Mouse (Mus musculus): ENCODE measurements around the gene Pold1. TPM values are rescaled to one million over a fixed set of nuclear protein-coding genes. Genes with fewer than 3 reads are reported as not detected.
A peak's percentile ranks its signal among the peaks of the same experiment; 100 is the strongest.

Pold1 gene
- polyA plus RNA-seq, 1 experiment from 2014 or later = 74.7 TPM

DNA sequence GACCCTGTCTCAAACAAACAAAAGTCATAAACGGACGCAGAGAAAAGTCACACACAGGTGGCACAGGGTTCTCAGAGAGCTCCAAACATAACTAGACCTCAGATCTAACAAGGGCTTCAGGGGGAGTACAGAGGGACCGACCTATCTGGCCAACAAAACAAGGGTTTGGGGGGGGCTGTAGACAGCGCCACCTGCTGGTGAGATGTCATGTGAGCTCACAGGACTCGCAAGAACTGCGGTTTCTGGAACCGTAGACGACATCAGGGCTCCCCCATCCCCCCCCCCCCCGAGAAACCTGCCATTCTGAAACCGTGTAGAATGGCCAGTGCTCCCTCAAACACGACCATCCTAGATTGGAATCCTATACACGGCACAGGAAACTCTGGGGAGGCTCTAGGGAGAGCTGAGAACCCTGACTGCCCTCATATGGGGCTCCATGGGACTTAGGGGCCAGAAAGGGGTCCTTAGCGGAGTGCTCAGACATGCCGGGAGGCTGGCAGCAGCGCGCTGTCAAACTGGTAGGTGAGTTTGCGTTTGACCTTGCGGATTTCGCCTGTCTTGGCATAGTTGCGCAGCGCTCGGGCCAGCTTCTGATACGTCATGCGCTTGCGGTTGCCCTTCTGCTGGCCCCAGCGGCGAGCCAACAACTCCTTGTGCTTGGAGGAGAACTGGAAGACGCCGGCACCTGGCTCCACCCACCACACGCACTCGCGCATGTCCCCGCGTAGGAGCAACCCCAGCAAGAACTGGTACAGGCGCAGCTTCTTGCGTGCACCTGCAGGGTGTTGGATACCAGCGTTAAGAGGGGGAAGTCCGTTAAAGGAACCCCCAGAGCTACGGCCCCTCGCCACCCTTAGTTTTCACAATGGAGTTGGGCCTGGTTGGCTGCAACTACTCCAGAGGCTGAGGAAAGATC, 20.9 kb downstream of the Pold1 start:
- H3K4me3 ChIP-seq (ENCODE audit: low read depth, low read length) = peak overlapping the region; percentile 34
- H3K36me3 ChIP-seq (ENCODE audit: control insufficient read depth, insufficient read depth, low read length) = 0 out of 2 replicates have a peak, but pooled peaks cover 1% of the 10 kb centered on the region
- 0 out of 2 replicates have a peak overlapping the region, but pooled peaks have one; percentile 20 for H3K9ac ChIP-seq (ENCODE audit: low read length)
- H3K27me3 ChIP-seq (replicated peaks; ENCODE audit: control insufficient read depth, insufficient read depth, low read length) = peaks cover 37% of the 10 kb centered on the region
- DNase-seq (ENCODE audit: low spot score) (peak; percentile 85), ATAC-seq (replicated peaks; ENCODE audit: low FRiP score, low TSS enrichment, low read depth) (peak; percentile 30; the same call in 1 of the 2 replicates)
- H3K9me3 ChIP-seq (ENCODE audit: control insufficient read depth, low read length) = no peaks in the 10 kb centered on the region
- H3K27ac ChIP-seq (ENCODE audit: low read depth) = no peak overlapping the region
- 0 out of 2 replicates have a peak, but pooled peaks cover 3% of the 10 kb centered on the region for H3K4me1 ChIP-seq (replicated peaks; ENCODE audit: control insufficient read depth, insufficient read depth, low read length)
- H3K4me2 ChIP-seq (ENCODE audit: low read length) = peak overlapping the region; percentile 64
- WGBS = 7% methylated on average over 40 of the region's 40 CpGs

DNA sequence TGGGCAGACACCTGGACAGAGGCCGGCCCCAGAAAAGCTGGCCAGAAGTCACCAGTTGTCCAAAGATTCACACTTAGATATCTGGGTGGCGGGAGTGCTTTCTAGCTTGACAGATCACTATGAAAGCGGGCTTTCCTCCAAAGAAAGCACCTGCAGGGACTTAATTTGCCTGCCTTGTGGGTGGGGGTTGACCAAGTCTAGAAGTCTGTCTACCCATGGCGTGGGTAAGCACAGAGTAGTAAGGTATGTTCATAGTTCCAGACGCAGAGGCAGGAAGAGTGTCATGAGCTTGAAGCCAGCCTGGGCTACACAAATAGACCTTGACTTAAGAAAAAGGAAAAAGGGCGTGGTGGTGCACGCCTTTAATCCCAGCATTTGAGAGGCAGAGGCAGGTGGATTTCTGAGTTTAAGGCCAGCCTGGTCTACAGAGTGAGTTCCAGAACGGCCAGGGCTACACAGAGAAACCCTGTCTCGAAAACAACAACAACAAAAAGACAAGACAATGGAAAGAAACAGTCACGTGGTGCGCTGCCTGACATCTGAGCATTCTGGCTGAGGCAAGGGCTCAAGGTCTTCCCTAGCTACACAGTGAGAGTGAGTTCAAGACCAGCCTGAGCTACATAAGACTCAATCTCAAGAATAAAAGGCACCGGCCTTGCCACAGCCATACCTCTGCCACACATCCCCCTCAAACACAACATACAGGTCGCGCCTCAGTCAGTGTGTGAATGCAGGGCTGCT, 22.1 kb downstream of the Pold1 start:
- 0 out of 2 replicates have a peak, but pooled peaks cover 3% of the 10 kb centered on the region for H3K4me1 ChIP-seq (replicated peaks; ENCODE audit: control insufficient read depth, insufficient read depth, low read length)
- no peak overlapping the region for H3K4me2 ChIP-seq (ENCODE audit: low read length)
- no peak overlapping the region for H3K4me3 ChIP-seq (ENCODE audit: low read depth, low read length)
- no peaks in the 10 kb centered on the region for H3K36me3 ChIP-seq (ENCODE audit: control insufficient read depth, insufficient read depth, low read length)
- H3K27me3 ChIP-seq (replicated peaks; ENCODE audit: control insufficient read depth, insufficient read depth, low read length) = peaks cover 49% of the 10 kb centered on the region
- no peak overlapping the region for H3K27ac ChIP-seq (ENCODE audit: low read depth)
- ATAC-seq (replicated peaks; ENCODE audit: low FRiP score, low TSS enrichment, low read depth) = no peak
- no peak overlapping the region for H3K9ac ChIP-seq (ENCODE audit: low read length)
- DNase-seq (ENCODE audit: low spot score) = no peak
- WGBS = 87% methylated on average over 14 of the region's 14 CpGs
- H3K9me3 ChIP-seq (ENCODE audit: control insufficient read depth, low read length) = no peaks in the 10 kb centered on the region

DNA sequence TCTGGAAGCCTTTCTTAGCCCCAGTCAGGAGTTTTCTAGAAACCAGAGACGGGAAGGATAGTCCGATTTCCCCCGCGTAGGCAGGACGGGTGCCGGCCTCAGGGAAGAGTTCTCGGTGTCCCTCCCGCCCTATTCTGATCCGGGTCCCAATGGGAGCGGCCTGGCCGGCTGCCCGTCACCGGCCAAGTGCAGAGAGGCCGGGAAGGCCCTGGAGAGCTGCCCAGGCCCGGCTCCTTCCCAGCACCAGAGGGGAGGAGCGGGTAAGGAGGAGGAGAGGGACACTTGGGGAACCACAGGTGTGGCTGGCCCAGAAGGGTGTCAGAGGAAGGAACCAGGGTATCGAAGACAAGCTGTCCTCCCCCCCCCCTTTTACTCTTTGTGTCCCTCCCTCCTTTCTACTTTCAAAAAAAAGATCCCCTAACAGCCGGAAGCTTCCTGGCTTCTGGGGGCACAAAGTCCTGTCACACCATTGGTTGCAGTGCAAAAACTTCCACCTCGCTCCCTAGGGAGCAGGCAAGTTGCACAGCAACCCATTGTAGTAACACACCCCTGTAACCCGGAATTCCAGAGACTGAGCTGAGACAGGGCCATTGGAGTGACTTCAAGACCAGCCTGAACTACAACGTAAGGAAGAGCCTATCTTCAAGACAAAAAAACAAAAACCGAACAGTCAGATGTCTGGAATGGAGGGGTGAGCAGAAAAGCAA, 23.4 kb downstream of the Pold1 start:
- no peak for ATAC-seq (replicated peaks; ENCODE audit: low FRiP score, low TSS enrichment, low read depth)
- Histone ChIP-seq H3K4me2 (ENCODE audit: low read length) (peak overlapping the region; percentile 25; the same call in 1 of the 2 replicates), H3K36me3 (ENCODE audit: control insufficient read depth, insufficient read depth, low read length) (no peaks in the 10 kb centered on the region), H3K27ac (ENCODE audit: low read depth) (no peak overlapping the region), H3K9ac (ENCODE audit: low read length) (no peak overlapping the region), H3K27me3 (replicated peaks; ENCODE audit: control insufficient read depth, insufficient read depth, low read length) (peaks cover 57% of the 10 kb centered on the region), H3K4me3 (ENCODE audit: low read depth, low read length) (no peak overlapping the region), H3K9me3 (ENCODE audit: control insufficient read depth, low read length) (no peaks in the 10 kb centered on the region), H3K4me1 (replicated peaks; ENCODE audit: control insufficient read depth, insufficient read depth, low read length) (0 out of 2 replicates have a peak, but pooled peaks cover 3% of the 10 kb centered on the region)
- 18% methylated on average over 22 of the region's 22 CpGs for WGBS
- no peak for DNase-seq (ENCODE audit: low spot score)

DNA sequence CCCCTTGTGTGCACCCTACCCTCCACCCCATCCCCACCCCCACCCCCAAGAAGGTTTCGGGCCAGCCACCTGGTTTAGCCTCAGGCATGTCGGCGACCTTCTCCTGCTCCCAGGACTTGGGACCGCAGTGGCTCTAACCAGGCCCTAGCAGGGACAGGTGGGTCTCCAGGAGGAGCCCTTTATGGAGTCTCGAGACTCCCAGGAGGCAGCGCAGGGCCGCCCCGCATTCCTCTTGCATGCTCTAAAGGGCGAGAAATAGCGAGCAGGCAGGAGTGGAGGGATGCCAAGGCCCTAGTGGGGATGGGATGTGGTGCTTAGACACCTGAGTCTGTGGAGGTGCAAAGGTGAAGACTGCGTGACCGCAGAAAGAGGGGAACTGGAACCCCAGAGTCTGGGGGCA, 24.1 kb downstream of the Pold1 start, which contains the start of gene Mybpc2:
Gene Mybpc2 (minus strand): TSS at position 155 of the 400 bp plus-strand sequence.
- DNase-seq (ENCODE audit: low spot score) = no peak
- Histone ChIP-seq H3K36me3 (ENCODE audit: control insufficient read depth, insufficient read depth, low read length) (no peaks in the 10 kb centered on the region), H3K4me3 (ENCODE audit: low read depth, low read length) (no peak within 1 kb of the TSS), H3K27ac (ENCODE audit: low read depth) (no peak within 1 kb of the TSS), H3K9ac (ENCODE audit: low read length) (no peak within 1 kb of the TSS), H3K9me3 (ENCODE audit: control insufficient read depth, low read length) (no peaks in the 10 kb centered on the region), H3K27me3 (replicated peaks; ENCODE audit: control insufficient read depth, insufficient read depth, low read length) (peaks cover 57% of the 10 kb centered on the region), H3K4me1 (replicated peaks; ENCODE audit: control insufficient read depth, insufficient read depth, low read length) (0 out of 2 replicates have a peak, but pooled peaks cover 3% of the 10 kb centered on the region), H3K4me2 (ENCODE audit: low read length) (peak within 1 kb of the TSS; percentile 25; the same call in 1 of the 2 replicates)
- 28% methylated on average over 12 of the region's 12 CpGs for WGBS
- ATAC-seq (replicated peaks; ENCODE audit: low FRiP score, low TSS enrichment, low read depth) = no peak

DNA sequence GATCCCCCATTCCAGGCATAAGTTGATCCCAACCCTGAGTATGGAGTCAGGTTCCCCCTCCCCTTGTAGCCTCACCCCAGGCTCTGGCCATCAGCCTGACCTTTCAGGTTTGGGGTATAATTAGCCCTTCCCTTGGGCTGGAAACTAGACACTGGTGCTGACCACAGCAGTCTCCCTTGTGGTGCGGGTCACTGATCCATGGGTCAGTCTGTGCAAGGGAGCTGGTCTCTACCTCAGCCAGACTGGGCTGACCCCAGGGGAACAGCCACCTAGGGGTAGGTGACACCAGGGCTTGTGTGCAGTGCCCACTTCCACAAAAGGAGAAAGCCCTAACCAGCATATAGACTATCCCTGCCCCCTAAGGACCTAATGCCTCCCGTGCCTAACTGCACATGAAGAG, 25.6 kb downstream of the Pold1 start:
- Histone ChIP-seq H3K4me1 (replicated peaks; ENCODE audit: control insufficient read depth, insufficient read depth, low read length) (0 out of 2 replicates have a peak, but pooled peaks cover 1% of the 10 kb centered on the region), H3K27ac (ENCODE audit: low read depth) (no peak overlapping the region), H3K36me3 (ENCODE audit: control insufficient read depth, insufficient read depth, low read length) (no peaks in the 10 kb centered on the region), H3K9me3 (ENCODE audit: control insufficient read depth, low read length) (no peaks in the 10 kb centered on the region), H3K4me3 (ENCODE audit: low read depth, low read length) (no peak overlapping the region), H3K4me2 (ENCODE audit: low read length) (no peak overlapping the region), H3K27me3 (replicated peaks; ENCODE audit: control insufficient read depth, insufficient read depth, low read length) (peaks cover 57% of the 10 kb centered on the region), H3K9ac (ENCODE audit: low read length) (no peak overlapping the region)
- DNase-seq (ENCODE audit: low spot score) (no peak), ATAC-seq (replicated peaks; ENCODE audit: low FRiP score, low TSS enrichment, low read depth) (no peak)
- 68% methylated on average over 2 of the region's 2 CpGs for WGBS

DNA sequence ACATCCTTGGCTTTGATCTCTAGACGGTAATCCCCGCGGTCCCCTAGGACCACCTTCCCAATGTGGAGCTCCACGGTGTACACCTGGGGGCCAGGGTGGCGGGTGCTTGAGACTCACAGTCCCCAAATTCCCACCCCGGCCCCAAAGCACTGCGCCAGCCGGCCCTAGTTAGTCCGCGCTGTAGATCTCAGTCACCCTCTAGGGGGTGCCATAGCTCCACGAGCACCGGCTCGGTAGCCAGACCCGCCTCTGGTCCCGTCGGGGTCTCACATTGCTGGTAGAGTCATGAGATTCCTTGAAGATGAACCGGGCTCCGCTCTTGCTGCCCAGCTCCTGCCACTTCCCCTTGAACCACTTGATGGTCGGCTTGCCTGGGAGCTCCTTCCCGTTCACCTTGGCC, 26.9 kb downstream of the Pold1 start:
- DNase-seq (ENCODE audit: low spot score) (peak; percentile 73), ATAC-seq (replicated peaks; ENCODE audit: low FRiP score, low TSS enrichment, low read depth) (peak; percentile 51)
- Histone ChIP-seq H3K4me2 (ENCODE audit: low read length) (peak overlapping the region; percentile 18; the same call in 1 of the 2 replicates), H3K9ac (ENCODE audit: low read length) (no peak overlapping the region), H3K36me3 (ENCODE audit: control insufficient read depth, insufficient read depth, low read length) (no peaks in the 10 kb centered on the region), H3K4me1 (replicated peaks; ENCODE audit: control insufficient read depth, insufficient read depth, low read length) (no peaks in the 10 kb centered on the region), H3K9me3 (ENCODE audit: control insufficient read depth, low read length) (no peaks in the 10 kb centered on the region), H3K27ac (ENCODE audit: low read depth) (no peak overlapping the region), H3K4me3 (ENCODE audit: low read depth, low read length) (no peak overlapping the region), H3K27me3 (replicated peaks; ENCODE audit: control insufficient read depth, insufficient read depth, low read length) (peaks cover 56% of the 10 kb centered on the region)
- WGBS = 2% methylated on average over 20 of the region's 20 CpGs

DNA sequence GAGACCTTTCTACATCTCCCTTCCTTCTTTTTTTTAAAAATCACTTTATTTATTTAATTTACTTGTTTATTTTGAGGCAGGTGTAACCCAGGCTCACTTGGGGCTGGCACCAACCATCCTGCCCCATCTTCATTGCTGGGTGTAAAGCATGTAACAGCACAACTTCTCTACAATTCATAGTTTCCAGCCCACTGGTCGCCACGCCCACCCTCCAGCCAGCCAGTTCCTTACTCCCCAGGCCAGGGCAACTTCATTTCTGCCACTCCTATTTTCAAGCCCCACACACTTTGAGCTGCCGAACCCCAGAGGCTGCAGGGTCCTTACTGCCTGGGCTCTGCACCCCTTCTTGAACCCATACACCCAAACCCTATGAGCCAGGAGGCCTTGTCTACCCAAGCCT, 27.7 kb downstream of the Pold1 start:
- Histone ChIP-seq H3K27ac (ENCODE audit: low read depth) (no peak overlapping the region), H3K27me3 (replicated peaks; ENCODE audit: control insufficient read depth, insufficient read depth, low read length) (peaks cover 56% of the 10 kb centered on the region), H3K4me1 (replicated peaks; ENCODE audit: control insufficient read depth, insufficient read depth, low read length) (no peaks in the 10 kb centered on the region), H3K36me3 (ENCODE audit: control insufficient read depth, insufficient read depth, low read length) (no peaks in the 10 kb centered on the region), H3K9ac (ENCODE audit: low read length) (no peak overlapping the region), H3K9me3 (ENCODE audit: control insufficient read depth, low read length) (no peaks in the 10 kb centered on the region), H3K4me3 (ENCODE audit: low read depth, low read length) (no peak overlapping the region), H3K4me2 (ENCODE audit: low read length) (no peak overlapping the region)
- no peak for DNase-seq (ENCODE audit: low spot score)
- WGBS = 56% methylated on average over 3 of the region's 3 CpGs
- no peak for ATAC-seq (replicated peaks; ENCODE audit: low FRiP score, low TSS enrichment, low read depth)

All from intestine, embryonic 14.5 days (tissue).